Mouse (Mus musculus) heart, postnatal 0 days (tissue): ENCODE measurements around the gene Dnttip2. TPM values are rescaled to one million over a fixed set of nuclear protein-coding genes. Genes with fewer than 3 reads are reported as not detected.
A peak's percentile ranks its signal among the peaks of the same experiment; 100 is the strongest.
"Not testable (repeated sequence)": the region's sequence is repeated elsewhere in the genome, so short reads cannot be mapped to it uniquely, and the experiment has no call there.

Source experiments
- ATAC-seq: fragments of 200-750 bp; cut with Nextera tagmentation; 2 replicates; pipeline ENCODE4 v1.8.0; 2017; ENCODE audit warnings: low read depth, moderate number of reproducible peaks, moderate library complexity; ENCODE audit not compliant: insufficient read depth
- DNase-seq: peaks from one replicate; pipeline ENCODE4 v3.0.0-alpha.2; 2016; ENCODE audit warnings: low spot score
- H3K27ac ChIP-seq: fragments of 300-500 bp; sonication (generic); 2 replicates; pipeline ENCODE4 v1.5.1; 2014; ENCODE audit warnings: low read depth, mild to moderate bottlenecking
- H3K27me3 ChIP-seq: fragments of 300-500 bp; sonication (generic); 2 replicates; pipeline ENCODE4 v1.6.1; 2014; ENCODE audit warnings: low read length, mixed read lengths; ENCODE audit not compliant: control insufficient read depth, insufficient read depth
- H3K36me3 ChIP-seq: fragments of 300-500 bp; sonication (generic); replicated peaks from 2 replicates; pipeline ENCODE4 v1.6.1; 2014; ENCODE audit warnings: low read length, mixed read lengths; ENCODE audit not compliant: control insufficient read depth, insufficient read depth
- H3K4me1 ChIP-seq: fragments of 300-500 bp; sonication (generic); 2 replicates; pipeline ENCODE4 v1.6.1; 2014; ENCODE audit warnings: antibody characterized with exemption; ENCODE audit not compliant: control insufficient read depth, insufficient read depth
- H3K4me2 ChIP-seq: fragments of 300-500 bp; sonication (generic); 2 replicates; pipeline ENCODE4 v1.6.1; 2014; ENCODE audit warnings: low read depth, mild to moderate bottlenecking, low read length, moderate library complexity
- H3K4me3 ChIP-seq: fragments of 300-500 bp; sonication (generic); 2 replicates; pipeline ENCODE4 v1.5.1; 2014; ENCODE audit warnings: low read depth, low read length
- H3K9ac ChIP-seq: fragments of 300-500 bp; sonication (generic); replicated peaks from 2 replicates; pipeline ENCODE4 v1.6.1; 2014; ENCODE audit warnings: low read depth, low read length, mixed read lengths
- H3K9me3 ChIP-seq: fragments of 300-500 bp; sonication (generic); replicated peaks from 2 replicates; pipeline ENCODE4 v1.6.1; 2016; ENCODE audit warnings: low read length; ENCODE audit not compliant: control insufficient read depth
- CTCF ChIP-seq: IDR thresholded peaks from 2 replicates; pipeline ENCODE4 v1.5.1; 2016; ENCODE audit warnings: antibody characterized with exemption, control low read depth, low read depth
- EP300 ChIP-seq: IDR thresholded peaks from 2 replicates; pipeline ENCODE4 v1.6.1; 2016; ENCODE audit warnings: antibody characterized with exemption, low read depth
- WGBS: fragments of 180-500 bp; shearing (Covaris S2); extraction: QIAGEN DNeasy Blood & Tissue Kit; methylation state at CpG from one replicate; pipeline ENCODE4 v1.1.7; 2014; 5-methylcytosine and 5-hydroxymethylcytosine counted together
- polyA plus RNA-seq: library from polyadenylated mRNA; unstranded; fragments of >200 nt; fragmentation: Nextera tagmentation; extraction: Ambion mirVana; gene quantifications from 2 replicates; pipeline ENCODE4 v1.2.1, GENCODE M21; 2015
- total RNA-seq: library from RNA; depleted of rRNA; stranded (reverse); fragments of >200 nt; gene quantifications from 2 replicates; pipeline ENCODE4 v1.2.3, GENCODE M21; 2014; ENCODE audit warnings: low replicate concordance

Dnttip2 gene
- total and polyA plus RNA-seq, 2 experiments from 2014 or later: 11.2 to 33.4 TPM

DNA sequence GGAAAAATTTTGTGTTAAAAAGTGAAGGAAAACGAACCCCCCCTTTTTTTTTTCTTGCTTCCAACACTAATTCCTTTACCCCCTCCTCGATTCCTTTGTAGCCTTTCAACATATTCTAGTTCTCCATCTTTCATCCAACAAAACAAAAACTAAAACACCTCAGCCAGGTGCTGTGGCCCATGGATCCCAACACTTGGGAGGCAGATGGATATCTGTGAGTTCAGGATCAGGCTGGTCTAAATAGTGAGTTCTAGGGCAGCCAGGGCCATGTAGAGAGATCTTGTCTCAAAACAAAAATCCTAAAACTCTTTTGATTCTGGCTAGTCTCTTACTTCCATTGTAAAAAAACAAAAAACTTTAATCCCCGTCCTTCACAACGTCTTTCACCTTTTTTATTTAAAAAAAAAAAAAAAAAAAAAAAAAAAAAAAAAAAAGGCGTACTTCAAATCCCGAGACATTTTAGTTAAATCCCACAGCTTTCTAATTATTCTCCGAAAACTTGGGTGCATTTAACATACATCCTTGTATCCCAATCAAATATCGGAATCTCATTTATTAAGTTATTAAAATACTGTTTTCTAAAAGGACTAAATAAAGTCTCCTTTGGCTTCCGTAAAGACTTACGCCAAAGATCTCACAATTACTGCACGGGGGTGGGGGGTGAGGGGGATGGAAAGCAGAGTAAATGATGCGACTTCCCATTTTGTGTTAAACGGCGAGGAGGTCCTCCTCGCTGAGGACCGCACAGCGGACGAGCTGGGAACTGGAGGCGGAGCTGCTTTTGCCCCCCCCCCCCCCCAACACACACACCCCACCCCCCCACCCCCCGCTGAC, 564 bp upstream of the Dnttip2 start:
- H3K4me1 ChIP-seq: peaks cover 10% of the 10 kb centered on the region
- 12% methylated on average over 18 of the region's 20 CpGs for WGBS
- peak overlapping the region; percentile 92 for H3K4me2 ChIP-seq
- no peak overlapping the region; the same call in 1 of the 2 replicates for H3K9ac ChIP-seq
- H3K36me3 ChIP-seq: peaks cover 34% of the 10 kb centered on the region
- no peaks in the 10 kb centered on the region for H3K9me3 ChIP-seq
- TF ChIP-seq EP300: no peak
- TF ChIP-seq CTCF: peak; percentile 17; the same call in 1 of the 2 replicates
- H3K27me3 ChIP-seq: no peaks in the 10 kb centered on the region
- ATAC-seq (no peak), DNase-seq (no peak)
- H3K4me3 ChIP-seq: peak overlapping the region; percentile 99
- H3K27ac ChIP-seq: peak overlapping the region; percentile 34; the same call in 1 of the 2 replicates

DNA sequence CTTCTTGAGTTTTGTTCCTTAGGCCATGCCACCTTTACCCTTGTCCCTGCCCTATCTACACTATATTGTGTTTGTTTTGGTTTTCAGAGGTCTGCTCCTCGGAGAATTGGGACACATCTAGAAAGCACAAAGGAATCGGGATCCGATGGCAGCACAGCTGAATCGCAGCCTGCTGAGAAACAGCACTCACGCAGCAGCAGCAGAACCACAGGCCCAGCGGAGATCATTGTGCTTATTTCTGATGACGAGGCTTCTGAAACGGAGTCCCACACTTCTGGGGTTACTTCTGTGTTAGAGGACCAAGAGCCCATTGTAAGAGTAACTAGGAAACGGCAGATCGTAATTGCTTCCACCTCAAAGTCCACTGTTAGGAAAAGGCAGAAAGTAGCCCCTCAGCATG, 923 bp downstream of the Dnttip2 start:
- Histone ChIP-seq H3K27ac (no peak overlapping the region), H3K4me3 (peak overlapping the region; percentile 99), H3K9ac (peak overlapping the region; percentile 97; the same call in 1 of the 2 replicates), H3K4me1 (peaks cover 10% of the 10 kb centered on the region), H3K27me3 (no peaks in the 10 kb centered on the region), H3K4me2 (peak overlapping the region; percentile 92), H3K36me3 (peaks cover 49% of the 10 kb centered on the region), H3K9me3 (no peaks in the 10 kb centered on the region)
- no peak for TF ChIP-seq EP300
- no peak for TF ChIP-seq CTCF
- 76% methylated on average over 10 of the region's 10 CpGs for WGBS
- ATAC-seq (no peak), DNase-seq (no peak)

- Histone ChIP-seq H3K4me2 (no peak overlapping the region), H3K4me3 (no peak overlapping the region), H3K27me3 (no peaks in the 10 kb centered on the region), H3K9me3 (no peaks in the 10 kb centered on the region), H3K9ac (no peak overlapping the region), H3K27ac (no peak overlapping the region), H3K36me3 (peaks cover 36% of the 10 kb centered on the region), H3K4me1 (peaks cover 5% of the 10 kb centered on the region; the same call in 1 of the 2 replicates)
- 75% methylated on average over 5 of the region's 5 CpGs for WGBS
- DNase-seq (no peak), ATAC-seq (no peak)
- TF ChIP-seq EP300: no peak
- TF ChIP-seq CTCF: no peak
Measured at GRCm38 (mm10) chr3:122287195-122287594, 13.0 kb downstream of the Dnttip2 start.

DNA sequence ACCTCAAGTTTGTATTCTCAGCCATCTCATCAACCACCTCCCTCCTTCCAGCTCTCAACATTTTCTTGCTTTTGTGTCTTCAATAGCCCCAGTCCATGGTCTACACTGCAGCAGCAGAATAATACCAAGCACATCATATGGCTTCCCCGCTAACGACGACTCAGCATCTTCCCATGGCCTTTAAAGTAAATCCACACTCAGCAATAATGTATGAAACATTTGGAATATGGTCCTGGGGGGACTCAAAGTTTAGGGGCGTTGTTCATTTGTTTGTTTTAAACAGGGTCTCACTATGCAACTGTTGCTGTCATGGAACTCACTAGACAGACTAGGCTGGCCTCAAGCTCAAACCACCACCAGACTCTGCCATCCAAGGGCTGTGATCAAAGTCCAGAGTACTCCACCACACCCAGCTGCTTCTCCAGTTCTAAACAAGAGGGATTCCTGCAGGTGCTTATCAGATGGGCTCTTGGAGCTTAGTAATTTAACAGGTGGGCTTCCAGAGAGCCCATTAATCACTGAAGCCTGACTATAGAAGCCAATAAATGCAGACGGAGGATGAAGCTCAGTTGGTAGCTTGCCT, 14.5 kb downstream of the Dnttip2 start:
- no peaks in the 10 kb centered on the region for H3K9me3 ChIP-seq
- TF ChIP-seq CTCF: no peak
- no peak for TF ChIP-seq EP300
- H3K9ac ChIP-seq: no peak overlapping the region
- H3K4me1 ChIP-seq: peaks cover 7% of the 10 kb centered on the region; the same call in 1 of the 2 replicates
- H3K4me2 ChIP-seq: no peak overlapping the region
- 84% methylated on average over 5 of the region's 5 CpGs for WGBS
- no peaks in the 10 kb centered on the region for H3K27me3 ChIP-seq
- H3K27ac ChIP-seq: no peak overlapping the region
- peaks cover 21% of the 10 kb centered on the region for H3K36me3 ChIP-seq
- H3K4me3 ChIP-seq: no peak overlapping the region
- ATAC-seq: no peak
- DNase-seq: no peak

GRCm38 (mm10) chr3:122289344-122289743, 15.2 kb downstream of the Dnttip2 start:
- 52% methylated on average over 3 of the region's 4 CpGs for WGBS
- H3K27ac ChIP-seq, H3K4me2 ChIP-seq, H3K4me3 ChIP-seq, H3K9ac ChIP-seq, H3K4me1 ChIP-seq, H3K9me3 ChIP-seq, DNase-seq, H3K27me3 ChIP-seq, ATAC-seq: not testable (repeated sequence)
- peaks cover 14% of the 10 kb centered on the region for H3K36me3 ChIP-seq
